Mouse (Mus musculus): Measurements from ENCODE around the gene Gpr162. TPM values are rescaled to one million over a fixed set of nuclear protein-coding genes. Genes with fewer than 3 reads are reported as not detected.
A peak's percentile ranks its signal among the peaks of the same experiment; 100 is the strongest.

Gpr162 gene
- total and polyA plus RNA-seq, 3 experiments = 0.41 to 1.0 (median 0.44) TPM

- 27% methylated on average over 14 of the region's 14 CpGs for WGBS
- Histone ChIP-seq H3K79me2 (replicated peaks; ENCODE audit: control insufficient read depth, insufficient read depth, low read length) (no peaks in the 10 kb centered on the region), H3K27me3 (ENCODE audit: control insufficient read depth, insufficient read depth, low read length) (no peaks in the 10 kb centered on the region), H3K4me3 (no peak overlapping the region), H3K27ac (no peak overlapping the region), H3K9ac (ENCODE audit: low read depth, low read length) (no peak overlapping the region), H3K36me3 (ENCODE audit: control insufficient read depth, insufficient read depth, low read length) (no peaks in the 10 kb centered on the region), H3K4me1 (ENCODE audit: control insufficient read depth, insufficient read depth, low read length) (peaks cover 3% of the 10 kb centered on the region)
- TF ChIP-seq CTCF (IDR thresholded peaks at IDR 0.05) (no peak), EP300 (IDR thresholded peaks at IDR 0.05; ENCODE audit: insufficient read depth, low read depth, low read length) (no peak), POLR2A (IDR thresholded peaks at IDR 0.05; ENCODE audit: insufficient read depth, low read depth, low read length) (no peak)
- DNase-seq = no peak
- intact Hi-C loops (cut with DNase I) = loop anchor here (5.0 kb wide), 1 partner anchor 156 kb away; no protein-coding TSS in a partner anchor
Measured at GRCm38 (mm10) chr6:124856321-124856720, 7.5 kb downstream of the Gpr162 start.

- 64% methylated on average over 12 of the region's 12 CpGs for WGBS
- DNase-seq = no peak
- Histone ChIP-seq H3K27me3 (ENCODE audit: control insufficient read depth, insufficient read depth, low read length) (no peaks in the 10 kb centered on the region), H3K4me1 (ENCODE audit: control insufficient read depth, insufficient read depth, low read length) (peaks cover 2% of the 10 kb centered on the region), H3K9ac (ENCODE audit: low read depth, low read length) (no peak overlapping the region), H3K36me3 (ENCODE audit: control insufficient read depth, insufficient read depth, low read length) (no peaks in the 10 kb centered on the region), H3K27ac (no peak overlapping the region), H3K4me3 (no peak overlapping the region), H3K79me2 (replicated peaks; ENCODE audit: control insufficient read depth, insufficient read depth, low read length) (no peaks in the 10 kb centered on the region)
- intact Hi-C loops (cut with DNase I) = loop anchor here (5.0 kb wide), 1 partner anchor 158 kb away; no protein-coding TSS in a partner anchor
- no peak for TF ChIP-seq EP300 (IDR thresholded peaks at IDR 0.05; ENCODE audit: insufficient read depth, low read depth, low read length)
- no peak for TF ChIP-seq CTCF (IDR thresholded peaks at IDR 0.05)
- no peak for TF ChIP-seq POLR2A (IDR thresholded peaks at IDR 0.05; ENCODE audit: insufficient read depth, low read depth, low read length)
Measured at GRCm38 (mm10) chr6:124854647-124855046, 9.1 kb downstream of the Gpr162 start.

GRCm38 (mm10) chr6:124850535-124850934 lies 13.2 kb downstream of the Gpr162 start:
- Histone ChIP-seq H3K79me2 (replicated peaks; ENCODE audit: control insufficient read depth, insufficient read depth, low read length) (no peaks in the 10 kb centered on the region), H3K4me3 (no peak overlapping the region), H3K36me3 (ENCODE audit: control insufficient read depth, insufficient read depth, low read length) (no peaks in the 10 kb centered on the region), H3K27ac (no peak overlapping the region), H3K27me3 (ENCODE audit: control insufficient read depth, insufficient read depth, low read length) (no peaks in the 10 kb centered on the region), H3K9ac (ENCODE audit: low read depth, low read length) (no peak overlapping the region), H3K4me1 (ENCODE audit: control insufficient read depth, insufficient read depth, low read length) (peaks cover 2% of the 10 kb centered on the region; the same call in 1 of the 2 replicates)
- DNase-seq = no peak
- no peak for TF ChIP-seq POLR2A (IDR thresholded peaks at IDR 0.05; ENCODE audit: insufficient read depth, low read depth, low read length)
- intact Hi-C loops (cut with DNase I) = no loop called here
- 66% methylated on average over 8 of the region's 8 CpGs for WGBS

GRCm38 (mm10) chr6:124847305-124847704 lies 16.5 kb downstream of the Gpr162 start:
- TF ChIP-seq EP300 (IDR thresholded peaks at IDR 0.05; ENCODE audit: insufficient read depth, low read depth, low read length) (0 out of 2 replicates have a peak, but pooled peaks have one; percentile 34), CTCF (IDR thresholded peaks at IDR 0.05) (no peak)
- intact Hi-C loops (cut with DNase I) = loop anchor here (1.0 kb wide), 1 partner anchor 237 kb away; no protein-coding TSS in a partner anchor
- peaks cover 2% of the 10 kb centered on the region; the same call in 1 of the 2 replicates for H3K4me1 ChIP-seq (ENCODE audit: control insufficient read depth, insufficient read depth, low read length)
- no peaks in the 10 kb centered on the region for H3K27me3 ChIP-seq (ENCODE audit: control insufficient read depth, insufficient read depth, low read length)
- peak; percentile 86 to 94 for DNase-seq
- WGBS = 11% methylated on average over 9 of the region's 9 CpGs
- no peak overlapping the region for H3K27ac ChIP-seq
- no peaks in the 10 kb centered on the region for H3K36me3 ChIP-seq (ENCODE audit: control insufficient read depth, insufficient read depth, low read length)
- no peaks in the 10 kb centered on the region for H3K79me2 ChIP-seq (replicated peaks; ENCODE audit: control insufficient read depth, insufficient read depth, low read length)
- H3K4me3 ChIP-seq = no peak overlapping the region
- H3K9ac ChIP-seq (ENCODE audit: low read depth, low read length) = no peak overlapping the region

- no peak within 1 kb of the TSS for H3K9ac ChIP-seq (ENCODE audit: low read depth, low read length)
- TF ChIP-seq POLR2A (IDR thresholded peaks at IDR 0.05; ENCODE audit: insufficient read depth, low read depth, low read length) = no peak
- TF ChIP-seq CTCF (IDR thresholded peaks at IDR 0.05) = no peak
- no peak for TF ChIP-seq EP300 (IDR thresholded peaks at IDR 0.05; ENCODE audit: insufficient read depth, low read depth, low read length)
- H3K27me3 ChIP-seq (ENCODE audit: control insufficient read depth, insufficient read depth, low read length) = no peaks in the 10 kb centered on the region
- no peaks in the 10 kb centered on the region for H3K36me3 ChIP-seq (ENCODE audit: control insufficient read depth, insufficient read depth, low read length)
- no peaks in the 10 kb centered on the region for H3K4me1 ChIP-seq (ENCODE audit: control insufficient read depth, insufficient read depth, low read length)
- no peak within 1 kb of the TSS for H3K4me3 ChIP-seq
- no peaks in the 10 kb centered on the region for H3K79me2 ChIP-seq (replicated peaks; ENCODE audit: control insufficient read depth, insufficient read depth, low read length)
- peak within 1 kb of the TSS; percentile 48 for H3K27ac ChIP-seq
- intact Hi-C loops (cut with DNase I) = no loop called here
- WGBS = 35% methylated on average over 15 of the region's 15 CpGs
- no peak for DNase-seq
Measured at GRCm38 (mm10) chr6:124840241-124841167, 23.3 kb downstream of the Gpr162 start, which contains the start of gene Gnb3. TSS of gene Gnb3 (minus strand) at chr6:124840275.

GRCm38 (mm10) chr6:124839805-124840204 lies 24.0 kb downstream of the Gpr162 start:
- no peaks in the 10 kb centered on the region for H3K27me3 ChIP-seq (ENCODE audit: control insufficient read depth, insufficient read depth, low read length)
- H3K4me3 ChIP-seq = no peak overlapping the region
- TF ChIP-seq CTCF (IDR thresholded peaks at IDR 0.05) (no peak), POLR2A (IDR thresholded peaks at IDR 0.05; ENCODE audit: insufficient read depth, low read depth, low read length) (no peak), EP300 (IDR thresholded peaks at IDR 0.05; ENCODE audit: insufficient read depth, low read depth, low read length) (no peak)
- intact Hi-C loops (cut with DNase I) = no loop called here
- H3K36me3 ChIP-seq (ENCODE audit: control insufficient read depth, insufficient read depth, low read length) = no peaks in the 10 kb centered on the region
- H3K9ac ChIP-seq (ENCODE audit: low read depth, low read length) = no peak overlapping the region
- WGBS = 18% methylated on average over 8 of the region's 8 CpGs
- H3K79me2 ChIP-seq (replicated peaks; ENCODE audit: control insufficient read depth, insufficient read depth, low read length) = no peaks in the 10 kb centered on the region
- no peaks in the 10 kb centered on the region for H3K4me1 ChIP-seq (ENCODE audit: control insufficient read depth, insufficient read depth, low read length)
- peak; percentile 45 to 59 for DNase-seq
- peak overlapping the region; percentile 48 for H3K27ac ChIP-seq

Data from heart, adult 2 months (tissue).